Mouse (Mus musculus): ENCODE data around the gene Slc11a1. TPM values are rescaled to one million over a fixed set of nuclear protein-coding genes. Genes with fewer than 3 reads are reported as not detected.

Gene Slc11a1
- polyA plus RNA-seq, 1 experiment from 2014 or later: 2.1 TPM

DNA sequence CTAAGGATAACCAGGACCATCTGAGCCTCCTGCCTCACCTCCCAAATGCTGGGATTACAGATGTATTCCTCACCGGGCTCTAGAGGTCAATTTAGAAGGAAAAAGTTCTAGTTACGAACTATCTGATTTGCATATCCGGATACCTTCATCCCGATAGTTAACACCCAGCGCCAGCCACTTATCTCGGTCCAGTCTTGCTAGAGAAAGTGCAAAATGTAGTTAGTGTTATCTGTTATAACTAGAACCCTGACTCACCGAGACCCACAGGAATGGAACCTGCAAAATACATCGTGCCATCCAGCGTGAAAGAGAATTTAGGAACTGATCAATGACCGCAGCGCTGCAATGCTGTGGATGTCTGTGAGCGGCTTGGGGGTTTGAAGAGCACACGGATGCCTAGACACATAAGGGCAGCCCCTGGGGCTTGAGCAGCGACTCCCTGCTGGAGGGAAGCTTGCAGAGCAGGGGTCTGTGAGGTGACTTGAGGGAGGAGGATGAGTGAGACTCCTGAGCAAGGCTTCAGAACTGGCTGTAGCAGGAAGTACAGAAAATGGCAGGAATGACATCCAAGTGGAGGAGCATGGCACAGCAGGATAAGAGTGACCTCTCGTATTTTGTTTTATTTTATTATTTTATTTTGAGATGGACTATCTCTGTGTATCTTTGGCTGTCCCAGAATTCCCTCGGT, 26.2 kb downstream of the Slc11a1 start:
- Histone ChIP-seq H3K4me2 (replicated peaks) (no peak overlapping the region), H3K4me3 (no peak overlapping the region), H3K4me1 (no peaks in the 10 kb centered on the region), H3K27ac (no peak overlapping the region), H3K27me3 (replicated peaks) (no peaks in the 10 kb centered on the region), H3K9ac (no peak overlapping the region), H3K36me3 (no peaks in the 10 kb centered on the region), H3K9me3 (no peaks in the 10 kb centered on the region)
- no peak for ATAC-seq (ENCODE audit: low FRiP score, low read depth)
- 57% methylated on average over 16 of the region's 16 CpGs for WGBS

DNA sequence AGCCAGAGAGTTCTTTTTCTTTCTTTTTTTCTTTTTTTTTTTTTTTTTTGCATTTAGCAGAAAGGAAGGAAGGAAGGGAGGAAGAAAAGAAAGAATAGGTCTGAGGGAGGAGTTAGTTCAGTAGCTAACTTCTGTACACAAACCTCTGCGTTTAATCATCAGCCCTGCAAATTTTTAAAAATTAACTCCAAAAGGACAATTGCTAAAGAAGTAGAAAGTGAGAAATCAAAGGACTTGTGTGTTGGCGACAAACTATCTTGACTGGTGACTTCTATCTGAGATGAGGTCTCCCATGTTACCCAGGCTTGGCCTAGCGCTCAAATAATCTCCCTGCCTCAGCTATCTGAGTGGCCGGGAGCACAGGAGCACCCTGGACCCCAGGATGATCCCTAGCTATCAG, 29.2 kb downstream of the Slc11a1 start:
- H3K4me3 ChIP-seq: no peak overlapping the region
- no peak overlapping the region for H3K4me2 ChIP-seq (replicated peaks)
- H3K36me3 ChIP-seq: no peaks in the 10 kb centered on the region
- H3K4me1 ChIP-seq: no peaks in the 10 kb centered on the region
- ATAC-seq (ENCODE audit: low FRiP score, low read depth): no peak
- H3K9me3 ChIP-seq: no peaks in the 10 kb centered on the region
- H3K27ac ChIP-seq: no peak overlapping the region
- H3K27me3 ChIP-seq (replicated peaks): no peaks in the 10 kb centered on the region
- WGBS: 93% methylated on average over 4 of the region's 4 CpGs
- no peak overlapping the region for H3K9ac ChIP-seq

DNA sequence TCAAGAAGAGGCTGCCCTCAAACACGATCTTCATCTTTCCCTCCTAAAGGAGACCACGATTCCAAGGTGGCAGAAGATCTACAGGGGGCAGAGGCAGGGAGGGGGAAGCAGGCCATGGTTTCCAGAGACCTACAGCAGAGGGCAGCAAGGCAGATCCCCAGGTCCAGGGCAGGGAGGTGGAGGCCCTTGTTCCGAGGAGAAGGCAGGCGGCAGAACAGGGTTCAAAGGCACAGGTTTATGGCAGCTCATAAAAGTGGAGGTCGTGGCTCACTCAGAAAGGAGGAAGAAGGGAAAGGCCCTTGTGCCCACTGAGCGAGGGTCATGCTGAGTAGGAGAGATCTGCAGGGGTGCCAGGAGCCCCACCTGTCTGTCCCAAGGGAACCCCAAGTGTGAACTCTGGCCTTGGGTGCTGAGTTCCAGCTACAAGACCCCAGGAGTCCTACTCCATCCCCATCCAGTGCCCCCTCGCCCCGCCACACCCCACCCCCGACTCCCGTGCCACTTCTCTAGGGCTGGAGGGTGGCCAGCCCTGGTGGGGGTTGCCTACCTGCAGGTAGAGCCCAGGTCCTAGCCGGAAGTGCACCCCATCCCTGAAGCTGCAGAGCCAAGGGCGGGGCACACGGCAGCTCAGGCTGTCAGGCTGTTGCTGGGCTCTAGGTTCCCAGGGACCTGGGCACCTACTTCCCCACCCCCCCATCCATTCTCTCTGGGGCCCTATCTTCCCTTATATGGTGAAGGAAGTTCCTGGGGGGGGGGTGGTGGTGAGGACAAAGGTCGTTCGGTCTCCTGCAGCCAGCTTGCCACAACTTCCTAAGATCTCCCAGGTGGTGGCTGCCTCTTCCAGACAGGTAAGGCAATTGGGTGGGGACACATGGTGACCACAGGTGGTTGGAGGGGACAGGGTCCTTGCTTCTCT, 33.9 kb downstream of the Slc11a1 start, which contains the start of gene Vil1:
TSS of gene Vil1 (plus strand) at position 788 of the 916 bp plus-strand sequence.
- no peak for ATAC-seq (ENCODE audit: low FRiP score, low read depth)
- H3K4me3 ChIP-seq: no peak within 1 kb of the TSS
- no peak within 1 kb of the TSS for H3K27ac ChIP-seq
- no peak within 1 kb of the TSS for H3K4me2 ChIP-seq (replicated peaks)
- no peaks in the 10 kb centered on the region for H3K9me3 ChIP-seq
- H3K36me3 ChIP-seq: no peaks in the 10 kb centered on the region
- WGBS: 38% methylated on average over 15 of the region's 15 CpGs
- 0 out of 2 replicates have a peak, but pooled peaks cover 4% of the 10 kb centered on the region for H3K27me3 ChIP-seq (replicated peaks)
- H3K9ac ChIP-seq: no peak within 1 kb of the TSS
- no peaks in the 10 kb centered on the region for H3K4me1 ChIP-seq

DNA sequence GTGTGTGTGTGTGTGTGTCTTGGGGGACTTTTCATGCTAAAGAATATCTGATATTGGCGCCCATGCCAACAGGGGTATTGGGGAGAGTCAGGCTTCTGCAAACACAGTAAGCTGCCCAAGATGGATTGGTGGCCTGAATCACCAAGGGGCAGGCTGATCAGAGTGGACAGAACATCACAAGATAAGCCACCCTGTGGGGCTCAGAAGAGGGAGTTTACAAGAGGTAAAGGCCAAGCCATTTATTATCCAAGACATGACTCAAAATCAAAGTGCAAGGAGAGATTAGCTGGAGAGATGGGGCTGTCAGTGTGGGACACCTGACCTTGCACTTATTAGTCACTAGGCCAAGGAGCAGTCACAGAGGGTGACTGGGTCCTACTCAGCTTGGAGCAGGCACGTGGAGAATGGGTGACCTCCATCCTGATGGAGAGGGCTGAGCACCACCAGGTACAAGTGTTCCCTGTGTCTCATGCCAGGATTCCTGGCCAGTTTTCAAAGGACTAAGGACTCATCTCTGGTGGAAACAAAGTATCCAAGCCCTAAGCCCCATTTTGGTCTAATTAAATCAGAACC, 36.8 kb downstream of the Slc11a1 start:
- no peak overlapping the region for H3K4me2 ChIP-seq (replicated peaks)
- H3K4me1 ChIP-seq: no peaks in the 10 kb centered on the region
- ATAC-seq (ENCODE audit: low FRiP score, low read depth): no peak
- 0 out of 2 replicates have a peak, but pooled peaks cover 4% of the 10 kb centered on the region for H3K27me3 ChIP-seq (replicated peaks)
- WGBS: 62% methylated on average over 2 of the region's 2 CpGs
- H3K4me3 ChIP-seq: no peak overlapping the region
- no peak overlapping the region for H3K27ac ChIP-seq
- H3K36me3 ChIP-seq: no peaks in the 10 kb centered on the region
- H3K9ac ChIP-seq: no peak overlapping the region
- H3K9me3 ChIP-seq: no peaks in the 10 kb centered on the region

DNA sequence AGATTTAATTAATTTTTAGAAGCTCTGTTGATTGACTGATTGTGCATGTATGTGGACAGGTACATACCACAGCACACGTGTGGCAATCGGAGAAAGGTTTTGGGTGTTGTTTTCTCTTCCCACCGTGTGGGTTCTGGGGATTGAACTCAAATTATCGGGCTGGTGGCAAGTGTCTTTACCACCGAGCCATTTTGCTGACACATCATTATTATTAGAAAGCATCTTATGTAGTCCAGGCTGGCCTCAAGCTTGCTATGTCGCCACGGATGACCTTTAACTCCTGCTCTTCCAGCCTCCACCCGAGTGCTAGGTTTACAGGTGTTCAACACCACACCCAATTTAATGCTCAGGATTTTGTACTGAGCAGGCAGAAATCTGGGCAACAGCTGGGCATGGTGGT, 37.7 kb downstream of the Slc11a1 start:
- H3K4me1 ChIP-seq: no peaks in the 10 kb centered on the region
- 0 out of 2 replicates have a peak, but pooled peaks cover 4% of the 10 kb centered on the region for H3K27me3 ChIP-seq (replicated peaks)
- ATAC-seq (ENCODE audit: low FRiP score, low read depth): no peak
- H3K4me3 ChIP-seq: no peak overlapping the region
- WGBS: 88% methylated on average over 8 of the region's 8 CpGs
- H3K9me3 ChIP-seq: no peaks in the 10 kb centered on the region
- no peaks in the 10 kb centered on the region for H3K36me3 ChIP-seq
- H3K4me2 ChIP-seq (replicated peaks): no peak overlapping the region
- no peak overlapping the region for H3K9ac ChIP-seq
- H3K27ac ChIP-seq: no peak overlapping the region

DNA sequence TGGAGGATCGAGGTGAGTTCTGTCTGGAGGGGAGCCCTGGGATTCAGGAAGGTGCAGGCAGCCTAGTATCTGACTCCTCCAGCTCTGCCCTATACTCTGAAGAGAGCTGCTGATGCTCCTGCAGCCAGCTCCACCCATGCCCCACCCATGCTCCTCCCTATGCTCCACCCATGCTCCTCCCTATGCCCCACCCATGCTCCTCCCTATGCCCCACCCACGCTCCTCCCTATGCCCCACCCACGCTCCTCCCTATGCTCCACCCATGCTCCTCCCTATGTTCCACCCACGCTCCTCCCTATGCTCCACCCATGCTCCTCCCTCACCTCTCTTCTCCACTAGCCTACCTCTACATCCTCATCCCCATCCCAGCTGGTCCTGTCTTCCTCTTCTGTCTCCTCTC, 40.1 kb downstream of the Slc11a1 start:
- 48% methylated on average over 4 of the region's 4 CpGs for WGBS
- Histone ChIP-seq H3K4me2 (replicated peaks) (no peak overlapping the region), H3K4me3 (no peak overlapping the region), H3K27me3 (replicated peaks) (0 out of 2 replicates have a peak, but pooled peaks cover 4% of the 10 kb centered on the region), H3K27ac (no peak overlapping the region), H3K4me1 (no peaks in the 10 kb centered on the region), H3K9ac (no peak overlapping the region), H3K9me3 (no peaks in the 10 kb centered on the region), H3K36me3 (no peaks in the 10 kb centered on the region)
- ATAC-seq (ENCODE audit: low FRiP score, low read depth): no peak

DNA sequence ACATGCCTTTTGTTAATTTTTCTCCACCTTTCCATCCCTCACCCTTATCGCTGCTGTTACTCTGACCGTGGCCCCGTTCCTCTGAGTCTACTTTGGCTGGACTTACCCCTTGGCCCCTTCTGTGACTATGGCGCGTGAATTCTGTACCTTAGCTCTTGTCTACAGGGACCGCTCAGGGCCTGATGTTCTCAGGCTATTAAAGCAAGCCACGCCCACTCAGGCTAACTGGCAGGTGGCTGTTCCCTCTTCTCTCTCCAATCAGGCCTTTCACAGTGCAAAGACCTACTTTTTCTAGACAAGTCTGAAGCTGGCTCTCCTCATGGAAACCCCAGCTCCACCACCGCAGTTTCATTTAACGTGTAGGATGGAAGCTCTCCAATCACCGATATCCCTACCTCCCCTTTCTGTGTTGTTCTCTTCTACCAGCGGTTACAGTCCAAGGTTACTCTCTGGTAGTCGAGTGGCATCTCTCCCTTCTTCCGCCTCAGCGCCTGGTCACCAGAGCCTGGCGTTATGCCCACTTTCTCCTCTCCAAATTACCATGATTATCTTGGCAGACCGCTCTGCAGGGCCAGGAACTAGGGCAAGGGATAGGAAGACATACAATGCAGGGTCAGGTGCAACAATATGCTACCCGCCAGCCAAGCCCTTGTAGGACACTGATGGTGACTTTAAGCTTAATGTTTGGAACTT, 43.9 kb downstream of the Slc11a1 start:
- Histone ChIP-seq H3K36me3 (no peaks in the 10 kb centered on the region), H3K27ac (no peak overlapping the region), H3K9ac (no peak overlapping the region), H3K4me3 (no peak overlapping the region), H3K4me1 (no peaks in the 10 kb centered on the region), H3K4me2 (replicated peaks) (no peak overlapping the region), H3K9me3 (no peaks in the 10 kb centered on the region), H3K27me3 (replicated peaks) (no peaks in the 10 kb centered on the region)
- no peak for ATAC-seq (ENCODE audit: low FRiP score, low read depth)
- WGBS: 79% methylated on average over 17 of the region's 17 CpGs

DNA sequence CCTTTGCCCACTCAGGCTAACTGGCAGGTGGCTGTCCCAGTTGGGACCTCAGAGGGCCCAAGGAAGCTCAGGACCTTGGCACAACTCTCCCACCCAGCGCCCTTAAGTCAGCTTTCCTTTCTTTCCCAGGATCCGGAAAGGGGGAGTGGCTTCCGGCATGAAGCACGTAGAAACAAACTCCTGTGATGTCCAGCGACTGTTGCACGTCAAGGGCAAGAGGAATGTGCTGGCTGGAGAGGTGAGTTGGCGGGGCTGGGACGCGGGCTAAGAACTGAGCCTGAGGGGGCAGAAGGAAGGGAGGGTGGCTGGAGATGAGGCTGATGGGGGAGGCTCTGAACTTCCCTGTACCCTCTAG, 44.4 kb downstream of the Slc11a1 start:
- Histone ChIP-seq H3K9me3 (no peaks in the 10 kb centered on the region), H3K4me1 (no peaks in the 10 kb centered on the region), H3K27ac (no peak overlapping the region), H3K4me3 (no peak overlapping the region), H3K36me3 (no peaks in the 10 kb centered on the region), H3K4me2 (replicated peaks) (no peak overlapping the region), H3K9ac (no peak overlapping the region), H3K27me3 (replicated peaks) (no peaks in the 10 kb centered on the region)
- ATAC-seq (ENCODE audit: low FRiP score, low read depth): no peak
- WGBS: 79% methylated on average over 9 of the region's 9 CpGs

DNA sequence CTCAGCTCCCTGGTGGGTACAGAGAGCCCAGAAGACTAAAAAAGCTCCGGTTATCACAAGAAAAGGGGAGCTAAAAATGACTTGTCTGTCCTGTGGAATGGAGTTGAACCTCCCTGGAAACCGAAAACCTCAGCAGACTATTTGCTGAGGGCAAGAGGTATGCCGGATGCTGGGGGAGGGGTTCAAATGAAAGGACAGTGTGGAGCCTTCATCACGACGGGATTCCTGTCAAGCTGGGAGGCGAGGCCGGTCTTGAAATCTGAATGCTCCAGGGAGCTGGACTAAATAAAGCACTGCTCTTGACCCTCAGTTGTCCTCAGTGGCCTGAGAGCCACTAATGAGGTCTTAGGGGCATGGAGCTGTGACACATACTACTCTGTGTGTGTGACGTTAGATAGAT, 48.2 kb downstream of the Slc11a1 start:
- H3K27ac ChIP-seq: no peak overlapping the region
- WGBS: 39% methylated on average over 8 of the region's 8 CpGs

DNA sequence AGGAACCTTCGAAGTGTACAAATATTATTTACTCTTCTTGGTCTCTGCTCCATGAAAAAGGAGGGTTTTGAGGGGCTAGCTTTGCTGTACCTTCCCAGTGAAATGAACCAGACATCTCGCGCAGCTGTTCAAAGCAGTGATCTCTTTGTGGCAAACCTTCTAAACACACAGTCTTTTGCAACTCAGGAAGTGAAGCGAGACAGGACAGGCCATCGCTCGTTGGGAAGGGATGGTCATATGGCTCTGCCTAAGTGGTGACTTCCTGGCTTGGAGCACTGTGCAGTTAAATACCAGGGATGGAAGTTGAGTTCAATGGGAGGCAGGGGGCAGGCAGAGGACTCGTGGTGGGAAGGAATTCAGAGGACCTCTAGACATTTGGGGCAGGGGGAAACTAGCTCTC, 50.9 kb downstream of the Slc11a1 start:
- Histone ChIP-seq H3K4me2 (replicated peaks) (no peak overlapping the region), H3K9me3 (no peaks in the 10 kb centered on the region), H3K27ac (no peak overlapping the region), H3K27me3 (replicated peaks) (no peaks in the 10 kb centered on the region), H3K9ac (no peak overlapping the region), H3K36me3 (no peaks in the 10 kb centered on the region), H3K4me1 (no peaks in the 10 kb centered on the region), H3K4me3 (no peak overlapping the region)
- 80% methylated on average over 7 of the region's 7 CpGs for WGBS
- no peak for ATAC-seq (ENCODE audit: low FRiP score, low read depth)

More for the DNA sequence above, 48.2 kb downstream of the Slc11a1 start:
- Histone ChIP-seq H3K9ac (no peak overlapping the region), H3K4me3 (no peak overlapping the region), H3K9me3 (no peaks in the 10 kb centered on the region), H3K4me2 (replicated peaks) (no peak overlapping the region), H3K4me1 (no peaks in the 10 kb centered on the region), H3K27me3 (replicated peaks) (no peaks in the 10 kb centered on the region), H3K36me3 (no peaks in the 10 kb centered on the region)
- no peak for ATAC-seq (ENCODE audit: low FRiP score, low read depth)

DNA sequence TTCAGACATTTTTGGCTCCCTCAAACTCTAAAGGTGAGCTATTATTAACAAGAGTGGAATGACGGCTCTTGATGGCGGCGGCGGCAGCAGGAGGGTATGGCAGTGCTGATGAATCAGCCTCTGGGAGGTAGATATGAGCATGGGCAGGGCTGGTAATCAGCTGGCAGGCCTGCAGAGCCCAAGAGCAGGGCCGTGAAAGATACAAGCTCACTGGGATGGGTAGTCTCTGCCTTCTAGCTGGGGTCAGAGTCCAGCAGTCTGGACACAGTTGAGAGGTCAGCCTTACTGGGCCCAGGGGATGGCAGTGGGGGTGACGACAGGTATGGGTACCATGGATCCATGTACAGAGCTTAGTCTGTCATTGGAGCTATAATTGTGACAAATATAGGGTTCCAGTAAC, 58.2 kb downstream of the Slc11a1 start:
- WGBS: 86% methylated on average over 6 of the region's 6 CpGs

DNA sequence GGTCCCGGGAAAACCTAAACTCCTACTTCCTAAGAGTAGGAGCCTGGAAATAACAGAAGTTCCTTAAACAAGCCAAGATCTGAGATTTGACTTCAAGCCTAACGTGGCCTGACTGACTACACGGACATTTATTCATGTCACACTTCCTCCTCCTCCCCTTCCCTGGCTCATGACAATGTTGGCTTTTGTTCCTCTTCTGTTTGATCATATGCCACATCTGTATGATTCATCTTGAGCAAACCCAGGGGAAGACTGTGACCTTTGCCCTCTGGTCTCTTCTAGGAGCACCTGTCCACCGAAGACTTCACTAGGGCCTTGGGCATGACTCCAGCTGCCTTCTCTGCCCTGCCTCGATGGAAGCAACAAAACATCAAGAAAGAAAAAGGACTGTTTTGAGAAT, 59.6 kb downstream of the Slc11a1 start:
- Histone ChIP-seq H3K27ac (no peak overlapping the region), H3K4me1 (no peaks in the 10 kb centered on the region; the same call in 1 of the 2 replicates), H3K4me2 (replicated peaks) (no peak overlapping the region), H3K9me3 (no peaks in the 10 kb centered on the region), H3K36me3 (peaks cover 40% of the 10 kb centered on the region), H3K27me3 (replicated peaks) (no peaks in the 10 kb centered on the region), H3K9ac (no peak overlapping the region), H3K4me3 (no peak overlapping the region)
- no peak for ATAC-seq (ENCODE audit: low FRiP score, low read depth)
- 74% methylated on average over 5 of the region's 5 CpGs for WGBS

More for the DNA sequence above, 58.2 kb downstream of the Slc11a1 start:
- H3K9ac ChIP-seq: no peak overlapping the region
- no peaks in the 10 kb centered on the region for H3K9me3 ChIP-seq
- H3K36me3 ChIP-seq: peaks cover 28% of the 10 kb centered on the region
- H3K4me1 ChIP-seq: no peaks in the 10 kb centered on the region; the same call in 1 of the 2 replicates
- H3K27me3 ChIP-seq (replicated peaks): no peaks in the 10 kb centered on the region
- no peak for ATAC-seq (ENCODE audit: low FRiP score, low read depth)
- H3K4me2 ChIP-seq (replicated peaks): no peak overlapping the region
- no peak overlapping the region for H3K4me3 ChIP-seq
- no peak overlapping the region for H3K27ac ChIP-seq
